Mouse (Mus musculus) retina, postnatal 1 day (tissue): Measurements from ENCODE around the gene Bad.
A peak's percentile ranks its signal among the peaks of the same experiment; 100 is the strongest.
"Not testable (repeated sequence)": the region's sequence is repeated elsewhere in the genome, so short reads cannot be mapped to it uniquely, and the experiment has no call there.

ENCODE experiments used
- DNase-seq: peaks from one replicate; pipeline ENCODE4 v3.0.0-alpha.2; 2012

Gene Bad

GRCm38 (mm10) chr19:6987061-6987903, 45.6 kb downstream of the Bad start, which contains the start of gene Vegfb:
TSS of gene Vegfb (minus strand) at chr19:6987651.
- DNase-seq: peak; percentile 78

GRCm38 (mm10) chr19:6987904-6988285, 46.2 kb downstream of the Bad start:
- no peak for DNase-seq

GRCm38 (mm10) chr19:6989251-6989650, 47.6 kb downstream of the Bad start:
- DNase-seq: no peak

GRCm38 (mm10) chr19:6990712-6991111, 49.1 kb downstream of the Bad start:
- DNase-seq: no peak

- not testable (repeated sequence) for DNase-seq
These were observed 49.5 kb downstream of the Bad start for GRCm38 (mm10) chr19:6991166-6991565.

- peak; percentile 99 for DNase-seq
These were observed 50.6 kb downstream of the Bad start, which contains the start of gene Dnajc4 for GRCm38 (mm10) chr19:6992011-6992858. TSS of gene Dnajc4 (minus strand) at chr19:6992572.

GRCm38 (mm10) chr19:6993011-6993770, 51.5 kb downstream of the Bad start:
- DNase-seq: no peak

GRCm38 (mm10) chr19:6994002-6994401, 52.3 kb downstream of the Bad start:
- no peak for DNase-seq

- DNase-seq: no peak
These were observed 52.8 kb downstream of the Bad start for GRCm38 (mm10) chr19:6994489-6994888.

- no peak for DNase-seq
These were observed 53.8 kb downstream of the Bad start for GRCm38 (mm10) chr19:6995255-6995991.

GRCm38 (mm10) chr19:6996006-6996405, 54.3 kb downstream of the Bad start, which contains the start of the genes Nudt22 and Trpt1:
TSS of gene Nudt22 (minus strand) at chr19:6996117.
TSS of gene Trpt1 (plus strand) at chr19:6996131.
- DNase-seq: peak; percentile 95

GRCm38 (mm10) chr19:6997721-6998290, 56.1 kb downstream of the Bad start:
- DNase-seq: no peak

- no peak for DNase-seq
These were observed 57.9 kb downstream of the Bad start for GRCm38 (mm10) chr19:6999360-7000063.
